Mouse (Mus musculus) layer of hippocampus, postnatal 10 days (tissue): ENCODE data around the gene Mical2. TPM values are rescaled to one million over a fixed set of nuclear protein-coding genes. Genes with fewer than 3 reads are reported as not detected.

Source experiments
- DNase-seq, 2 experiments: peaks; one replicate each; pipeline ENCODE4 v3.0.0; 2021; ENCODE audit warnings: low spot score in 2 of 2
- total RNA-seq, 2 experiments: library from RNA; stranded (reverse); gene quantifications; 2 replicates each; pipeline ENCODE4 v1.2.3; 2021

Mical2 gene
- total RNA-seq, 2 experiments from 2014 or later = 406 to 434 TPM

GRCm38 (mm10) chr7:112275093-112275492 lies 49.4 kb downstream of the Mical2 start:
- no peak for DNase-seq

GRCm38 (mm10) chr7:112275883-112276282 lies 50.2 kb downstream of the Mical2 start:
- DNase-seq = no peak

- DNase-seq = no peak
Observed at GRCm38 (mm10) chr7:112276823-112277222, 51.2 kb downstream of the Mical2 start.

GRCm38 (mm10) chr7:112278648-112279047 lies 53.0 kb downstream of the Mical2 start:
- DNase-seq = no peak

GRCm38 (mm10) chr7:112280474-112280873 lies 54.8 kb downstream of the Mical2 start:
- no peak for DNase-seq

GRCm38 (mm10) chr7:112283606-112284310 lies 58.1 kb downstream of the Mical2 start:
- no peak for DNase-seq

- no peak for DNase-seq
Observed at GRCm38 (mm10) chr7:112285573-112285972, 59.9 kb downstream of the Mical2 start.

- no peak for DNase-seq
Observed at GRCm38 (mm10) chr7:112288352-112289107, 62.9 kb downstream of the Mical2 start.

- no peak for DNase-seq
Observed at GRCm38 (mm10) chr7:112289514-112289913, 63.9 kb downstream of the Mical2 start.

- no peak for DNase-seq
Observed at GRCm38 (mm10) chr7:112289990-112290389, 64.3 kb downstream of the Mical2 start.

GRCm38 (mm10) chr7:112293456-112294104 lies 67.9 kb downstream of the Mical2 start:
- DNase-seq = no peak

- DNase-seq = no peak
Observed at GRCm38 (mm10) chr7:112295426-112296221, 70.0 kb downstream of the Mical2 start.

- DNase-seq = peak; percentile 58 to 69
Observed at GRCm38 (mm10) chr7:112298032-112298431, 72.4 kb downstream of the Mical2 start.

GRCm38 (mm10) chr7:112298871-112299422 lies 73.3 kb downstream of the Mical2 start:
- no peak for DNase-seq

GRCm38 (mm10) chr7:112299521-112300096 lies 74.0 kb downstream of the Mical2 start:
- DNase-seq = no peak

- DNase-seq = no peak
Observed at GRCm38 (mm10) chr7:112300141-112300540, 74.5 kb downstream of the Mical2 start.

GRCm38 (mm10) chr7:112301052-112301451 lies 75.4 kb downstream of the Mical2 start:
- DNase-seq = no peak

- no peak for DNase-seq
Observed at GRCm38 (mm10) chr7:112304382-112304781, 78.7 kb downstream of the Mical2 start.

GRCm38 (mm10) chr7:112309289-112310016 lies 83.8 kb downstream of the Mical2 start:
- no peak for DNase-seq

GRCm38 (mm10) chr7:112310017-112310360 lies 84.3 kb downstream of the Mical2 start:
- no peak for DNase-seq
